Mouse (Mus musculus) adrenal gland, postnatal 4 days (tissue): ENCODE measurements around the gene Vmn1r13. TPM values are rescaled to one million over a fixed set of nuclear protein-coding genes. Genes with fewer than 3 reads are reported as not detected.
"Not testable (repeated sequence)": the region's sequence is repeated elsewhere in the genome, so short reads cannot be mapped to it uniquely, and the experiment has no call there.

Experiments
- DNase-seq, 2 experiments: peaks; one replicate each; pipeline ENCODE4 v3.0.0; 2021 to 2022; ENCODE audit warnings: low spot score in 2 of 2, mixed read lengths in 2 of 2
- long read RNA-seq, 2 experiments: library from polyadenylated mRNA; stranded (forward); transcript quantifications; one replicate each; pipeline ENCODE4 v2.0.0; 2021
- total RNA-seq, 2 experiments: library from RNA; stranded (reverse); gene quantifications; 2 replicates each; pipeline ENCODE4 v1.2.3; 2021

Gene Vmn1r13
- total RNA-seq = not detected
- long read RNA-seq, experiment 1 = 0 reads
- long read RNA-seq, experiment 2 = 0 reads

DNA sequence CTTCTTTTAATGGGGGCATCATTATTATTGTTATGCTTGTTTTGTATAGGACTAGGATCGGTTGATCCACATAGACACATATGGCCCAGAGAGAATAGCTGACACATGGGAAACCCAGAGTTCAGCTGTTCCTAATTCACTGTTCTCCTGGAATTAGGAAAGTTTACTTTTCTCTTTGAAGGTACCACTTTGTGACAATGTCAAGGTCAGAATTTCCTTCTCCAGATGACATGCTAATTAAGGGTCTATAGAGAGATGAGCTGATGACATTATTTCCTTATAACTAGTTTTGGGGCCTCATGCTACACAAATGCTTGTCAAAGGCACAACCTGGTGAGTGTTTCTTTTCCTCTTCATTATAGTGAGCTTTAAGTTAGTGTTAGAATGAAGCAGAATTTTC, at the start of gene Vmn1r13:
Vmn1r13 (plus strand) TSS at position 301 of the 400 bp plus-strand sequence.
- DNase-seq = not testable (repeated sequence)

DNA sequence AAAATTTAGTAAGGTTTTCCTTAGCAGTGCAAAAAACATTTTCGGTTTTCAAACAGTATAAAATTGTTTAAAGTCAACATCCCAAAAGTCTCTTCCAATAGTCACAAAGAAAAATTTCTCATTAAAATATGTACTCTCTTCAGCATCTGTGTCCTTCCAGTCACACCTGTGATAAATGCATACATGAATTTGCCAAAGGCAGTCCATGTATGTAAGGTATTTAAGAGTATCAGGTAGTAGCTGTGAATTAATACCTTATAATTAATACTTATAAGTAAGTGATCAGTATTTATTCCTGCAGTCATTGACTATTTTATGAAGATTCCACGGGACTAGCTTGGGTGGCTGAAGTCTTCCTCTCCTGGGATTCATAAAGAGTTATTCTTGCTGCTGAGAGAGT, 46.5 kb upstream of the Vmn1r13 start, which contains the start of gene Vmn1r12:
Vmn1r12 (plus strand) TSS at position 301 of the 400 bp plus-strand sequence.
- DNase-seq = no peak

DNA sequence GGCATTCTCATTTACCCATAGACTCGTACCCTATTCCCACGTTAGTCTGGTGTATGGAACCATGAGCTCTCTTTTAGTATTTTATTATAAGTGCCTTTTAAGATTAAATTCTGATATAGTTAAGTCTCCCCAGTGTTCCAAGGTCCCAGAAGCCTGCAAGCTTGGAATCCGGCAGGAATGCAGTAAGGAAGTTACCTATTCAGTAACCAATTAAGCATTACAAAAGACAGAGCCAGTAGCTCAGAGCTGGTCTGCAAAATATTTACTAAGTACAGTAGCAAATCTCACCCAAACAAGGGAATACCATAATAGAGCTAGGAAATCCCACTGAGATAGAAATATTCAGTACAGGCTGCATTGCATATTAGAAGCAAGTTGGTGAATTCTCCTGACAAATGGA, 13.1 kb upstream of the Vmn1r13 start:
- not testable (repeated sequence) for DNase-seq

DNA sequence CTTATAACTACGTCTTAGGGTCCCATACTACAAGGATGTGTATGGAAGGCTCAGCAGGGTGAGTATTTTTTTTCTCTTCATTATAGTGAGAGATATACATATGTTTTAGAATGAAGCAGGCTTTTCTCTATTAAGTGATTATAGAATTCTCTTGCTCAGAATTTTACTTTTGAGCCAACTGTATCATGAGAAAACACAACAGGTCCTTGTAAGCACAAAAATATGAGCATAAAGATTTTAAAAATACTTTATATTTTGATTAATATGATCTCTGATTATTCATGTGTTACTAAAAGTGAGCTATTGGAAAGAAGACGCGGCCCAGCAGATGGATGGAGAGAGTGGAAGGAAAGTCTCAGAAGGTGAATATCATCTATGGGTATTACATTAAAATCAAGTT, 28.3 kb downstream of the Vmn1r13 start, which contains the start of gene Vmn1r14:
Vmn1r14 (plus strand) TSS at position 301 of the 400 bp plus-strand sequence.
- DNase-seq = no peak

DNA sequence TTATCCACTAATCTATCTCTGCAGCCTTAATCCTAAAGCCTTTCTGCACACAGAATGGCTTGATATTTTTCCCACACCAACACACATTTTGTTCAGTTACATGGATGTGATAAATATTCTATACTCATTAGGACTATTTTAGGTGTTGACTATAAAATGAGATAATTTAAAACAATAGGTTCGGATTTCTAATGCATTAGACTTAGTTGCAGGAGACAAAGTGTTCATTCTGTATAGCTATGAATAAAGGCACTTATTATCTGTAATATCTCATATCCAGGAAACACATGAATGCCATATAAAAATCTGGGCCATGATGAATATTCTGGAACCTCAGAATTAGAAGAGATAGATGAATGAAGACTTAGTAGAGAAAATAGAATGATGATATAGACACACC, 54.6 kb downstream of the Vmn1r13 start, which contains the start of gene Vmn1r15:
Vmn1r15 (plus strand) TSS at position 301 of the 400 bp plus-strand sequence.
- no peak for DNase-seq

DNA sequence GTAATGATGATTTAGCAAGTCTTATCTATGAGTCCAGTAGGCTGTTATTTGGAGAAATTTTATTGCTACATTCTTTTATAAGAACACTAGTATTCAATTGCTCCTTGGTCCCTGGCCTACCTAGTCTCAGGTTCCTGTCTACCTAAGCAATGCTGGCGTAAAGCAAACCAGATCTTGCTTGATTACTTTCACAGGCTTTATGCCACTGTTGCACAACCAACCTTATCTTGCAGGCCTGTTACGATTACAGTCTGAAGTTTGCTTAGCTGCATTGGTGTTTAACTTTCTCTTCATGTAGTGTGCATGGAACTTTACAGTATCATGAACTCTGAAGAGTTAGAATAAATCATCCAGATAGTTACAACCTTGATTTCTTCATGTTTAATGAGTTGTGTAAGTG, 57.9 kb downstream of the Vmn1r13 start:
- DNase-seq = no peak

Other genes starting within 250 kb of the Vmn1r13 start
- gene Vmn1r5, start 233.0 kb upstream of the Vmn1r13 start, total RNA-seq = not detected
- gene Vmn1r6, start 206.0 kb upstream of the Vmn1r13 start, total RNA-seq = under 1 TPM in 1 of 2 experiments, not detected in 1; 0.03 TPM
- gene Vmn1r7, start 178.0 kb upstream of the Vmn1r13 start, total RNA-seq = not detected
- not detected for gene Vmn1r8, start 171.0 kb upstream of the Vmn1r13 start, total RNA-seq
- not detected for gene Vmn1r9, start 136.5 kb upstream of the Vmn1r13 start, total RNA-seq
- gene Vmn1r10, start 93.8 kb upstream of the Vmn1r13 start, total RNA-seq = not detected
- not detected for gene Vmn1r11, start 69.8 kb upstream of the Vmn1r13 start, total RNA-seq
- gene Vmn1r12, start 46.4 kb upstream of the Vmn1r13 start, total RNA-seq = not detected
- not detected for gene Vmn1r14, start 28.4 kb downstream of the Vmn1r13 start, total RNA-seq
- gene Vmn1r15, start 54.7 kb downstream of the Vmn1r13 start, total RNA-seq = not detected
- not detected for gene Vmn1r16, start 126.2 kb downstream of the Vmn1r13 start, total RNA-seq
- not detected for gene Vmn1r17, start 160.4 kb downstream of the Vmn1r13 start, total RNA-seq
- gene Vmn1r18, start 192.5 kb downstream of the Vmn1r13 start, total RNA-seq = not detected
- not detected for gene Vmn1r19, start 200.5 kb downstream of the Vmn1r13 start, total RNA-seq
- not detected for gene Vmn1r20, start 225.6 kb downstream of the Vmn1r13 start, total RNA-seq